Mouse (Mus musculus) CH12F3 (cell line): ENCODE measurements around the gene Rufy3.

Experiments used
- in situ Hi-C: fragments of 300-500 bp; cut with MboI; formaldehyde crosslinking; loops from 2 replicates; pipeline ENCODE4 v1.14.3; 2020; ENCODE audit warnings: low sequenced_read_pairs

The Rufy3 gene

GRCm38 (mm10) chr5:88627545-88627944, 62.7 kb downstream of the Rufy3 start:
- in situ Hi-C loops = no loop called here

- in situ Hi-C loops = no loop called here
These were observed 64.3 kb downstream of the Rufy3 start for GRCm38 (mm10) chr5:88629125-88629524.

DNA sequence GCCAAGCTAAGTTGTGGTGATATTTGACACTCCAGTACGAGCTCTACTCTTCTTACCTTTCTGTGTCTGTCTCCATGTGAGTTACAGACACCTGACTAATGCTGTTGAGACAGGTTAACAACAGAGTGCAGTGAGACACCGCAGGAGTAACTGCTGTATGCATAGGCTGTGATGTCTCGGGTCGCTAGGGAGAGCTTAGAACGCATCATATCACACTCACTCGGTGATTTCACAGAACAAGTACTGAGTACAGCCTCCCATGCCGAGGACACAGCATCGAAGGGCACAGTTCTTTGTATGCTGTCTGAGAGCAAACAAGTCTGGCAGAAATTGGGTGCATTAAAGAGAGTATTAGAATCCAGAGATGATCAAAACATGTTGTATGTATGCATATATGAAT, 65.1 kb downstream of the Rufy3 start:
- in situ Hi-C loops = no loop called here

DNA sequence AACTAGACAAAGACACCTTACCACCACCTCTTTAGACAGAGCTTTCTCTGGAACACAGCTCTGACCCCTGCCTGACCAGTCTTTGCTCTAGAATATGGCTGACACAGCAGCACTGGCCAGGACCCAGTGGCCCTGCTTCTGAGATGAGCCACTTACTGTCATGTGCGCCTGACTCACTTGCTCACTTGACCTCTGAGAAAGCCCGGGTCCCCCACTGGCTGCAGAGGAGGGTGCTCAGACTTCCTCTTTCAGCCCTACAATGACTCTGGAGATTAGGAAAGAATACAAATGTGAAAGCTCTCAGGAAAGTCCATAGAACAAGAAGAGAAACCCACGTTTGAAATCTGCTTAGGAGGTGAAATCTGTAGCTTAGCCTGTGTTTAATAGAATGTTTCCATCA, 66.0 kb downstream of the Rufy3 start:
- in situ Hi-C loops = no loop called here

GRCm38 (mm10) chr5:88631545-88631944, 66.7 kb downstream of the Rufy3 start:
- in situ Hi-C loops = no loop called here

DNA sequence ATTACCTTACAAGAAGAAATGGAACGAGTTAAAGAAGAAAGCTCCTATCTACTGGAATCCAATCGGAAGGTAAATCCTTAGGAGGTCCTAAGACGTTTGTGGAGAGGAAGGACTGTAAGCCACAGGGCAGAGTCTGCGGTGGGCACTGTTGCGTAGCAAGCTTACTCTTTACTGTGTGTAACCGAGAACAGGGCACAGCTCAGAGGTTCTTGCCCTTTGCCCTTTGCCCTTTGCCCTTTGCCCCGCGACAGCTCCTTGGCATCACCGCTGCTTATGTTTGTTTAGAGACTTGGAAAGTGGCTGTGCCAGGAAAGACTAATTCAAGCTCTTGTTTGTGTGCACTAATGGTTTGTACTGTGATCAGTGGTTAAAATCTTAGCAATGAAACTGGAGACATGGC, 67.6 kb downstream of the Rufy3 start:
- in situ Hi-C loops = no loop called here

- in situ Hi-C loops = no loop called here
These were observed 69.2 kb downstream of the Rufy3 start for GRCm38 (mm10) chr5:88634076-88634475.

GRCm38 (mm10) chr5:88642786-88643185, 77.9 kb downstream of the Rufy3 start:
- in situ Hi-C loops = no loop called here

DNA sequence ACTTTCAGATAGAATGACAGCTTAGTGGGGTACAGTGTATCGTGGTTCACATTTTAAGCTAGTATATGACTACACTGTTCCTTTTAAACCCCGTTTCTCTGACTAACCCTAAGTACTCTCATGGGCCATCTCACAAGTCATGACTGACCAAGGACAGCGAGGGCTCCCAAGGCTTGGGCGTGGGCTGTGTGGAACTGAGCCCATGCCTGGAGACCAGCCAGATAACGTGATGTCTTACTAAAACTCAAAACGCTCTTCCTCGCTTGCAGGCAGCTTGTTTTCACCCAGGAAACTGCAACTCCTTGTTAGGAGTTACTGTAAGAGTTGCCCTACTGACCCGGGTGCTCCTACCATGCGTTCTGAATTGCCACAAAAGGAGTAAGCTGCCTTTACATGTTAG, 78.7 kb downstream of the Rufy3 start:
- in situ Hi-C loops = no loop called here

- in situ Hi-C loops = no loop called here
These were observed 80.1 kb downstream of the Rufy3 start for GRCm38 (mm10) chr5:88644901-88645300.

- in situ Hi-C loops = no loop called here
These were observed 80.6 kb downstream of the Rufy3 start for GRCm38 (mm10) chr5:88645405-88645804.

- in situ Hi-C loops = no loop called here
These were observed 84.7 kb downstream of the Rufy3 start for GRCm38 (mm10) chr5:88649250-88650173.

DNA sequence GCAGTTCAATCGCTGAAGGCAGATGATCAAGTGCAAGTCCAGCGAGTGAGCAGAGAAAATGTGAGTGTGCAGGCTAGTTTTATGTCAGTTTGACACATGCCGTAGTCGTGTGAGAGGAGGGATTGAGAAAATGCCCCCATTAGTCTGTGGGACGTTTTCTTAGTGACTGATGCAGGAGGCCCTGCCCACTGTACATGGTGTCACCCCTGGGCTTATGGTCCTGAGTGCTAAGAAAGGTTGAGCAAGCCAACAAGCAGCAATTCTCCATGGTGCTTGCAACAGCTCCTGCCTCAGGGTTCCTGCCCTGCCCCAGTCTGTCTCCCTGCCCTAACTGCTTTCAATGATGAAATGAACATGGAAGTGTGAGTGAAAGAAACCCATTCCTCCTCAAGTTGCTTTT, 87.7 kb downstream of the Rufy3 start:
- in situ Hi-C loops = no loop called here

DNA sequence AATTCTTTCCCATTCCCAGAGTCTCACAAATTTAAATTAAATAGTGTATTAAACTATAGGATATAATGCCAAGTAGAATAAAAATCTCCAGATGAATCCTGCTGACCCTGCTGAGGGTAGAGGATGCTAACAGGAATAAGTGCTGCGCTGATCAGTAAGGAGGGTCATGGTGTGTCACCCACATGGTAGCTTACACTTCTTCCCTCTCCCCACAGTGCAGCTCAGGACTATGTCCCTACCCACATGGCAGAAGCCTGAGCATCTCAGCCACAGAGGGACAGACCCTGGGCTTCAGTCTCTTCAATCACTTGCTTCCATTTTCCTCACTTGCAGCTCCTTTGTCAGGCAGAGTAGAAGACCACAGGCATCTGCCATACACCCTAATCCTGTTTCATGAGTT, 93.0 kb downstream of the Rufy3 start:
- in situ Hi-C loops = no loop called here

DNA sequence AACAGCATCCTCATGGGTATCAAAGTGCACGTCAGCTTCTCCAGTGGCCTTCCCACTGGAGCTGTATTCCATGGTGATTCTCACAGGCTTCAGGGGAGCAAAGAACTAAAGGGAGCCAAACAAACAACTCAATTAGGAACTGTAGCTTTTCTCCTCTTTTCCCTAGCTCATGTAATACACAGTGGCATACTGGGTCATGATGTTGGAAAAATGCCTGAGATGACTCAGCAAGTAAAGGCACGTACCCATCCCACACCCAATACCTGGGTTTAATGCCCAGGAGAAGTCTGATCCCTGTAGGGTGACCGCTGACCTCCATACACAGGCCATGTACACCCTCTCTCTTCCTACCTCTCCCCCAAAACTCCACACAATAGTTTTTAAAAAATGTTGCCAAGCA, 98.3 kb downstream of the Rufy3 start:
- in situ Hi-C loops = no loop called here

- in situ Hi-C loops = no loop called here
These were observed 99.0 kb downstream of the Rufy3 start for GRCm38 (mm10) chr5:88663875-88664274.

- in situ Hi-C loops = no loop called here
These were observed 110.0 kb downstream of the Rufy3 start for GRCm38 (mm10) chr5:88674703-88675442.

DNA sequence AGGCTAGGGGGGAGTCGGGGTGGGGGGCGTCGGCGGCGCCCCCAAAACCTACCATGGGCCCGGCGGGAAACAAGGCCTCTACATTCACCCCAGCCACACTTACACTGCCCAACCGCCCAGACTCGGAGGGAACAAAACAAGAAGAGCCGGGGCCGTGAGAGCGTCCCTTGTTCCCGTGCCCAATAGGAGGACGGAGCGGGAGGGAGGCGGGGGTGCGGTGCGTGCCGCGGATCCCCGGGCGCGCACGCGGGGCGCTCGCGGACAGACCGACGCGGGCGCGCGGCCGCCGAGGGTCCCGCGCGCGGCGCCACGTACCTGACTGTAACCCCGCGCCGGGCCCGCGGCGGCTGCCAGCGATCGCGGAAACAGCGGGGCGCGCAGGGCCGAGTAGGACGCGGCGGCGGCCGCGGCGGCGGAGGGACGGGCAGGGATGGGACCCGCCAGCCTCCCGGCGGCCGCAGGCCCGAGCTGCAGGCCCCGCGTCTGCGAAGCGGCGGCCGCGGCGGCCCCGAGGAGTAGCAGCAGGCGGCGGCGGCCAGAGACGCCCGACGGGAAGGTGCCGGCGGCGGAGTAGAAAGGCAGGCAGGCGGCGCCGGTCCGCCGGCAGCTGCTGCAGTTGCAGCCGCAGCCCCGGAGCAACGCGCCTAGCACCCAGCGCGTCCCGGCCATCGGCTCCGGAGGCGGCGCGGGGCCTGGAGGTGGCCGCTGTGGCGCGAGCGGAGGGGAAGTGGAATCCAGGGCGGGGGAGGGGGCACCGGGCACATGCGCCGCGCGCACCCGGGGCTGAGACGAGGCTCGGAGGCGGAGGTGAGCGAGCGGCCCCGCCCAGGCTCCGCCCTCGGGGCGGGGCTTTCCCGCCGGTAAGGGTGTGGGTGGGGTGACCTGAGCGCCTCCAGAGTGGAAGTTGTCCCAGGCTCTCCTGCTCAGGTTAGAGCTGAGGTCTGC, 110.9 kb downstream of the Rufy3 start, which contains the start of gene Grsf1:
TSS of gene Grsf1 (minus strand) at position 729 of the 945 bp plus-strand sequence.
- in situ Hi-C loops = no loop called here

DNA sequence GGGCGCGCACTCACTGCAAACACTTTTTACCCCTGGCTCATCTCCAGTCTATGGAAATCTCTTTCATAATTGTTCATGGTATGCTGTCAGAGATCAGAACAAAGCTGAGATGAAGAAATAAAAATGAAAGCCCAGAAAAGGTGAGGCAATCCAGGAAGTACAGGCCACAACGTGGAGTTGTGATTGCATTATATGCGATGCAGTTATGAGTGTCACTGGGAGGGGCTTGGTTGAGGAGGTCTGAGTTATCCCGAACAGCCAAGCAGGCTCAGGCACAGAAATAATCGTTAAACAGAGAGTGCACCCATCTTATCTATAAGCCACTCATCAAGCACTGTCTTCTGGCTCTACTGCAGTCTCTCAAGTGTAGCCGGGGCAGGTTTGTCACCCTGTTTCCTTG, 114.1 kb downstream of the Rufy3 start:
- in situ Hi-C loops = no loop called here

GRCm38 (mm10) chr5:88679341-88679740, 114.5 kb downstream of the Rufy3 start:
- in situ Hi-C loops = no loop called here

- in situ Hi-C loops = no loop called here
These were observed 115.7 kb downstream of the Rufy3 start for GRCm38 (mm10) chr5:88680567-88680966.
